Mouse (Mus musculus) embryonic facial prominence, embryonic 10.5 days (tissue): ENCODE measurements at regions not wholly inside any gene's neighbourhood (a gene's known extent, or its start where the extent isn't known, plus 50 kb on each side); places are given as distances from the start of the nearest gene placed in this dataset.
"Not testable (repeated sequence)": the region's sequence is repeated elsewhere in the genome, so short reads cannot be mapped to it uniquely, and the experiment has no call there.

Experiments used
- DNase-seq: peaks from one replicate; pipeline ENCODE4 v3.0.0-alpha.2; 2017; ENCODE audit warnings: low spot score
- H3K27ac ChIP-seq: fragments of 300-500 bp; sonication (generic); replicated peaks from 2 replicates; pipeline ENCODE4 v1.5.1; 2016; ENCODE audit warnings: mild to moderate bottlenecking
- H3K27me3 ChIP-seq: fragments of 300-500 bp; sonication (generic); replicated peaks from 2 replicates; pipeline ENCODE4 v1.6.1; 2016; ENCODE audit warnings: low read depth, mild to moderate bottlenecking; ENCODE audit not compliant: poor library complexity, severe bottlenecking
- H3K36me3 ChIP-seq: fragments of 300-500 bp; sonication (generic); replicated peaks from 2 replicates; pipeline ENCODE4 v1.6.1; 2016; ENCODE audit warnings: mild to moderate bottlenecking, moderate library complexity
- H3K4me1 ChIP-seq: fragments of 300-500 bp; sonication (generic); 2 replicates; pipeline ENCODE4 v1.6.1; 2016
- H3K4me3 ChIP-seq: fragments of 300-500 bp; sonication (generic); 2 replicates; pipeline ENCODE4 v1.5.1; 2016; ENCODE audit warnings: mild to moderate bottlenecking, moderate library complexity
- H3K9me3 ChIP-seq: fragments of 300-500 bp; sonication (generic); 2 replicates; pipeline ENCODE4 v1.6.1; 2016; ENCODE audit warnings: mild to moderate bottlenecking
- WGBS: fragments of 180-500 bp; shearing (Covaris S2); methylation state at CpG from one replicate; pipeline ENCODE4 v1.1.7; 2016; 5-methylcytosine and 5-hydroxymethylcytosine counted together

- H3K27ac ChIP-seq, H3K36me3 ChIP-seq, H3K4me1 ChIP-seq, DNase-seq, H3K27me3 ChIP-seq, H3K4me3 ChIP-seq: not testable (repeated sequence)
- H3K9me3 ChIP-seq = peaks cover 32% of the 10 kb centered on the region
Measured at GRCm38 (mm10) chr12:114472678-114473077, 929.0 kb downstream of the Adam6a start.

GRCm38 (mm10) chr12:114478741-114479140, 935.0 kb downstream of the Adam6a start:
- no peak for DNase-seq
- no peaks in the 10 kb centered on the region for H3K27me3 ChIP-seq
- H3K4me3 ChIP-seq = no peak overlapping the region
- peaks cover 30% of the 10 kb centered on the region for H3K9me3 ChIP-seq
- no peak overlapping the region for H3K27ac ChIP-seq
- no peaks in the 10 kb centered on the region for H3K4me1 ChIP-seq
- H3K36me3 ChIP-seq = no peaks in the 10 kb centered on the region
- 83% methylated on average over 3 of the region's 3 CpGs for WGBS

GRCm38 (mm10) chr12:114493500-114494031, 949.9 kb downstream of the Adam6a start:
- H3K27me3 ChIP-seq, H3K27ac ChIP-seq, H3K4me1 ChIP-seq, DNase-seq, H3K36me3 ChIP-seq, H3K4me3 ChIP-seq: not testable (repeated sequence)
- WGBS = 72% methylated on average over 2 of the region's 2 CpGs
- H3K9me3 ChIP-seq = peaks cover 16% of the 10 kb centered on the region; the same call in 1 of the 2 replicates

- H3K4me3 ChIP-seq = no peak overlapping the region
- WGBS = 51% methylated on average over 2 of the region's 2 CpGs
Measured at GRCm38 (mm10) chr12:114495741-114496140, 952.0 kb downstream of the Adam6a start.

GRCm38 (mm10) chr12:114513143-114513542, 969.4 kb downstream of the Adam6a start:
- Histone ChIP-seq H3K36me3 (no peaks in the 10 kb centered on the region), H3K4me1 (no peaks in the 10 kb centered on the region), H3K27me3 (no peaks in the 10 kb centered on the region), H3K4me3 (no peak overlapping the region), H3K9me3 (peaks cover 12% of the 10 kb centered on the region), H3K27ac (no peak overlapping the region)
- DNase-seq = no peak
- whole genome bisulfite sequencing = 88% methylated on average over 2 of the region's 2 CpGs

More at GRCm38 (mm10) chr12:114495741-114496140, 952.0 kb downstream of the Adam6a start:
- no peak for DNase-seq
- H3K27me3 ChIP-seq = no peaks in the 10 kb centered on the region
- H3K9me3 ChIP-seq = peaks cover 21% of the 10 kb centered on the region; the same call in 1 of the 2 replicates
- H3K36me3 ChIP-seq = no peaks in the 10 kb centered on the region
- no peaks in the 10 kb centered on the region for H3K4me1 ChIP-seq
- H3K27ac ChIP-seq = no peak overlapping the region

GRCm38 (mm10) chr12:114542094-114542493, 998.4 kb downstream of the Adam6a start:
- H3K27ac ChIP-seq, H3K9me3 ChIP-seq, H3K4me3 ChIP-seq, DNase-seq, H3K4me1 ChIP-seq, H3K27me3 ChIP-seq, H3K36me3 ChIP-seq: not testable (repeated sequence)
- 62% methylated on average over 1 of the region's 1 CpGs for WGBS

GRCm38 (mm10) chr12:114544931-114545330, 1001.2 kb downstream of the Adam6a start:
- 68% methylated on average over 1 of the region's 1 CpGs for WGBS
- H3K4me1 ChIP-seq, H3K27ac ChIP-seq, H3K4me3 ChIP-seq, DNase-seq, H3K36me3 ChIP-seq, H3K27me3 ChIP-seq: not testable (repeated sequence)
- H3K9me3 ChIP-seq = peaks cover 33% of the 10 kb centered on the region

GRCm38 (mm10) chr12:114562440-114562839, 1018.7 kb downstream of the Adam6a start:
- Histone ChIP-seq H3K4me1 (no peaks in the 10 kb centered on the region), H3K36me3 (no peaks in the 10 kb centered on the region), H3K27ac (no peak overlapping the region), H3K4me3 (no peak overlapping the region), H3K27me3 (no peaks in the 10 kb centered on the region), H3K9me3 (peaks cover 57% of the 10 kb centered on the region)
- no peak for DNase-seq
- WGBS = 77% methylated on average over 1 of the region's 1 CpGs

GRCm38 (mm10) chr12:114562978-114563377, 1019.3 kb downstream of the Adam6a start:
- no peaks in the 10 kb centered on the region for H3K27me3 ChIP-seq
- no peak overlapping the region for H3K4me3 ChIP-seq
- H3K36me3 ChIP-seq = no peaks in the 10 kb centered on the region
- H3K4me1 ChIP-seq = no peaks in the 10 kb centered on the region
- no peak for DNase-seq
- 64% methylated on average over 5 of the region's 5 CpGs for WGBS
- H3K9me3 ChIP-seq = peaks cover 57% of the 10 kb centered on the region
- H3K27ac ChIP-seq = no peak overlapping the region

- Histone ChIP-seq H3K27ac (no peak overlapping the region), H3K36me3 (no peaks in the 10 kb centered on the region), H3K4me3 (no peak overlapping the region), H3K9me3 (peaks cover 50% of the 10 kb centered on the region), H3K4me1 (no peaks in the 10 kb centered on the region), H3K27me3 (no peaks in the 10 kb centered on the region)
- DNase-seq = no peak
- WGBS = 61% methylated on average over 1 of the region's 1 CpGs
Measured at GRCm38 (mm10) chr12:114563683-114564082, 1020.0 kb downstream of the Adam6a start.

- Histone ChIP-seq H3K27me3 (no peaks in the 10 kb centered on the region), H3K4me3 (no peak overlapping the region), H3K4me1 (no peaks in the 10 kb centered on the region), H3K9me3 (peaks cover 47% of the 10 kb centered on the region), H3K27ac (no peak overlapping the region), H3K36me3 (no peaks in the 10 kb centered on the region)
- WGBS = 76% methylated on average over 2 of the region's 2 CpGs
- no peak for DNase-seq
Measured at GRCm38 (mm10) chr12:114564329-114564728, 1020.6 kb downstream of the Adam6a start.

GRCm38 (mm10) chr12:114583371-114583770, 1039.7 kb downstream of the Adam6a start:
- 70% methylated on average over 1 of the region's 1 CpGs for WGBS
- no peaks in the 10 kb centered on the region for H3K4me1 ChIP-seq
- no peak overlapping the region for H3K4me3 ChIP-seq
- no peaks in the 10 kb centered on the region for H3K27me3 ChIP-seq
- H3K27ac ChIP-seq = no peak overlapping the region
- DNase-seq = no peak
- peaks cover 37% of the 10 kb centered on the region for H3K9me3 ChIP-seq
- no peaks in the 10 kb centered on the region for H3K36me3 ChIP-seq

GRCm38 (mm10) chr12:114587227-114587626, 1043.5 kb downstream of the Adam6a start:
- DNase-seq = no peak
- H3K27me3 ChIP-seq = no peaks in the 10 kb centered on the region
- H3K4me3 ChIP-seq = no peak overlapping the region
- 74% methylated on average over 2 of the region's 2 CpGs for WGBS
- H3K4me1 ChIP-seq = no peaks in the 10 kb centered on the region
- H3K27ac ChIP-seq = no peak overlapping the region
- peaks cover 29% of the 10 kb centered on the region for H3K9me3 ChIP-seq
- H3K36me3 ChIP-seq = no peaks in the 10 kb centered on the region

- Histone ChIP-seq H3K9me3 (peaks cover 34% of the 10 kb centered on the region), H3K4me1 (no peaks in the 10 kb centered on the region), H3K27ac (no peak overlapping the region), H3K36me3 (no peaks in the 10 kb centered on the region), H3K27me3 (no peaks in the 10 kb centered on the region), H3K4me3 (no peak overlapping the region)
- no peak for DNase-seq
- 78% methylated on average over 1 of the region's 1 CpGs for WGBS
Measured at GRCm38 (mm10) chr12:114597672-114598071, 1054.0 kb downstream of the Adam6a start.
